Mouse (Mus musculus) cerebellum, postnatal 4 days (tissue): ENCODE results near the gene Akr1b7.
"Not testable (repeated sequence)": the region's sequence is repeated elsewhere in the genome, so short reads cannot be mapped to it uniquely, and the experiment has no call there.

Source experiments
- DNase-seq, 2 experiments: peaks; one replicate each; pipeline ENCODE4 v3.0.0; 2022; ENCODE audit warnings: low spot score in 2 of 2, mixed read lengths in 1 of 2

Akr1b7 gene

GRCm38 (mm10) chr6:34412023-34412422 lies at the start of gene Akr1b7:
Gene Akr1b7 (plus strand): TSS chr6:34412334.
- DNase-seq: no peak

- DNase-seq: no peak
These were observed 47.7 kb upstream of the Akr1b7 start for GRCm38 (mm10) chr6:34364217-34365136.

- no peak for DNase-seq
These were observed 44.1 kb upstream of the Akr1b7 start for GRCm38 (mm10) chr6:34367998-34368397.

- no peak for DNase-seq
These were observed 42.1 kb upstream of the Akr1b7 start for GRCm38 (mm10) chr6:34370081-34370480.

- peak; percentile 74 to 78 for DNase-seq
These were observed 40.3 kb upstream of the Akr1b7 start for GRCm38 (mm10) chr6:34371700-34372351.

GRCm38 (mm10) chr6:34373841-34374240 lies 38.3 kb upstream of the Akr1b7 start:
- no peak for DNase-seq

- not testable (repeated sequence) for DNase-seq
These were observed 36.2 kb upstream of the Akr1b7 start for GRCm38 (mm10) chr6:34375888-34376287.

GRCm38 (mm10) chr6:34383401-34383800 lies 28.7 kb upstream of the Akr1b7 start:
- no peak for DNase-seq

GRCm38 (mm10) chr6:34384110-34384661 lies 27.9 kb upstream of the Akr1b7 start, which contains the start of gene Akr1b10:
Gene Akr1b10 (plus strand): TSS chr6:34384218.
- peak; percentile 46 to 74 for DNase-seq

GRCm38 (mm10) chr6:34384701-34385370 lies 27.3 kb upstream of the Akr1b7 start:
- DNase-seq: peak in 1 of 2 experiments; percentile 24

- no peak for DNase-seq
These were observed 23.5 kb upstream of the Akr1b7 start for GRCm38 (mm10) chr6:34388420-34389156.

- DNase-seq: no peak
These were observed 16.2 kb upstream of the Akr1b7 start for GRCm38 (mm10) chr6:34395897-34396296.

- DNase-seq: no peak
These were observed 13.7 kb upstream of the Akr1b7 start for GRCm38 (mm10) chr6:34398431-34398830.

- DNase-seq: no peak
These were observed 12.4 kb upstream of the Akr1b7 start for GRCm38 (mm10) chr6:34399606-34400220.

- no peak for DNase-seq
These were observed 11.4 kb upstream of the Akr1b7 start for GRCm38 (mm10) chr6:34400696-34401095.

- no peak for DNase-seq
These were observed 5.4 kb upstream of the Akr1b7 start for GRCm38 (mm10) chr6:34406746-34407145.

- DNase-seq: no peak
These were observed 4.7 kb upstream of the Akr1b7 start for GRCm38 (mm10) chr6:34407403-34407802.

GRCm38 (mm10) chr6:34412688-34413087 lies 554 bp downstream of the Akr1b7 start:
- no peak for DNase-seq

- not testable (repeated sequence) for DNase-seq
These were observed 1.3 kb downstream of the Akr1b7 start for GRCm38 (mm10) chr6:34413386-34413785.

GRCm38 (mm10) chr6:34416521-34416920 lies 4.4 kb downstream of the Akr1b7 start:
- DNase-seq: no peak

- no peak for DNase-seq
These were observed 6.9 kb downstream of the Akr1b7 start for GRCm38 (mm10) chr6:34419071-34419470.
